Mouse (Mus musculus): ENCODE results near the gene Sfmbt2. TPM values are rescaled to one million over a fixed set of nuclear protein-coding genes. Genes with fewer than 3 reads are reported as not detected.

The Sfmbt2 gene
- total and polyA plus RNA-seq, 3 experiments = not detected

DNA sequence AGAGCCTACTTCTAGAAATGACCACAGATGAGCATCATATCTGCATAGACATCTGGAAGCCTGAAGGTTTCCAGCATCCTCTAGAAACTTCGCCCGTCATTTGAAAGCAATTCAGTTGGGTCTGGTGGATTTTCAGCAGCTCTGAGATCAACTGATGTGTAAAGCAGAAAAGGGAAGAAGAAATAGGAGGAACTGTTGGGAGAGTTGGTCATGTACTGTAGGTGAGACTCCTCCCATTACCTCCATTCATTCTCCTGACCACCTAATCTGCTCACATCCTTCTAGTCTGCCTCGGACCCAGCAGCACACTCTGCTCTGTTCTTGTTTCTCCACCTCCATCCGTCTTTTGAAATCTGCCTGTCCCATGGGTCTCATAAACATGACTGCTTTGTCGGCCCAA is 22.3 kb upstream of the Sfmbt2 start:
- in situ Hi-C loops (cut with MboI; ENCODE audit: low pct_ligation_motif_present, low pct_unique_long_range_greater_than_20kb, low sequenced_read_pairs) = no loop called here
- H3K9me3 ChIP-seq (replicated peaks; ENCODE audit: low read length) = no peaks in the 10 kb centered on the region

DNA sequence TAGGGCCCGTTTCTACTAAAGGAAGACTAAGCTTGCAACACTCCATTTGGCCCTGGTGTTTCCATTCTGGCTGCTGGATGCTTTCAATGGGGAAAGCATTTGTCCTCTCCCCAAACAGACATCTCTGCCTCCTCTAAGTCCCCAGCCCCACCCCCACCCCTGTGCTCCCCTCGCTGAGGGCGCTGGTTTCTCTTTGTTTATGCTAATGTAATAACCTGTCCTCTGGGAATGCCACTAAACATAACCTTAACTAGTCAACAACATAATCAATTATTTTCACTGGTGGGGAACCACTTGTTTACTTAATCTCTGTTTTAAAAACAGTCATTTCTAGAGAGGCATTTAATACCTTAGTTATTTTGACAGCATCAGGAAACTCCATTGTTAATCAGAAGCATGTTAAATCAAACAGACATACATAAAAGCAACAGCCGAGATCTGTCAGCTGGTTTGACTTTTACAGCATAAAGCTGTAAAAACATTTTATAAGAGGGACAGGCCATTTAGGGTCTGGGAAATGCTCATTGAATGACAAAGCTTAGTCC is 20.0 kb upstream of the Sfmbt2 start:
- no peak for DNase-seq (ENCODE audit: extremely low read depth)
- no peaks in the 10 kb centered on the region for H3K9me3 ChIP-seq (replicated peaks; ENCODE audit: low read length)
- no peaks in the 10 kb centered on the region for H3K79me2 ChIP-seq (replicated peaks; ENCODE audit: control insufficient read depth, extremely low read depth, insufficient read depth, poor library complexity, severe bottlenecking)
- dilution Hi-C loops (cut with MboI; ENCODE audit: extremely low pct_ligation_motif_present, extremely low pct_unique_long_range_greater_than_20kb, low sequenced_read_pairs) = no loop called here
- H3K4me3 ChIP-seq (replicated peaks in 1 of 3; ENCODE audit: low read depth in 2 of 3, low read length in 2 of 3, poor library complexity in 1 of 3) = no peak overlapping the region
- no peaks in the 10 kb centered on the region for H3K36me3 ChIP-seq (replicated peaks in 1 of 2; ENCODE audit: control insufficient read depth in 1 of 2, insufficient read depth in 1 of 2, low read length in 1 of 2)
- H3K4me2 ChIP-seq (ENCODE audit: insufficient read depth, low read depth, poor library complexity, severe bottlenecking) = no peak overlapping the region
- H3K4me1 ChIP-seq (ENCODE audit: control insufficient read depth in 1 of 2, insufficient read depth in 2 of 2) = peaks cover 19 to 50% of the 10 kb centered on the region in 2 experiments
- no peaks in the 10 kb centered on the region for H3K27me3 ChIP-seq (replicated peaks)
- in situ Hi-C loops (cut with MboI; ENCODE audit: low pct_ligation_motif_present, low pct_unique_long_range_greater_than_20kb, low sequenced_read_pairs) = no loop called here
- TF ChIP-seq HCFC1 (IDR thresholded peaks at IDR 0.05; ENCODE audit: low read depth, low read length) (no peak), ZKSCAN1 (IDR thresholded peaks at IDR 0.05; ENCODE audit: borderline replicate concordance, low read depth, low read length) (no peak), ZC3H11A (IDR thresholded peaks at IDR 0.05; ENCODE audit: low read depth, low read length) (no peak), E2F4 (IDR thresholded peaks at IDR 0.05; ENCODE audit: insufficient replicate concordance, low read depth, low read length) (no peak), UBTF (IDR thresholded peaks at IDR 0.05; ENCODE audit: low read depth, low read length) (no peak), MAX (IDR thresholded peaks at IDR 0.05; ENCODE audit: low read length) (no peak), PAX5 (IDR thresholded peaks at IDR 0.05; ENCODE audit: low read length) (no peak), MXI1 (IDR thresholded peaks at IDR 0.05; ENCODE audit: low read depth, low read length) (no peak), EP300 (IDR thresholded peaks at IDR 0.05; ENCODE audit: low read length) (no peak), MAZ (IDR thresholded peaks at IDR 0.05; ENCODE audit: low read depth, low read length) (no peak), TBP (conservative IDR thresholded peaks at IDR 0.05; ENCODE audit: low read depth, low read length) (no peak), ZMIZ1 (IDR thresholded peaks at IDR 0.05; ENCODE audit: low read depth, low read length) (no peak), RCOR1 (conservative IDR thresholded peaks at IDR 0.05; ENCODE audit: low read depth, low read length) (no peak), KAT2A (IDR thresholded peaks at IDR 0.05; ENCODE audit: insufficient replicate concordance, low read length) (no peak), BHLHE40 (IDR thresholded peaks at IDR 0.05; ENCODE audit: low read depth, low read length) (no peak), MAFK (IDR thresholded peaks at IDR 0.05; ENCODE audit: insufficient replicate concordance, low read length) (no peak)
- no peak overlapping the region for H3K9ac ChIP-seq (ENCODE audit: insufficient read depth, low read depth)
- no peak overlapping the region for H3K27ac ChIP-seq (ENCODE audit: insufficient read depth, low read depth)

More for the DNA sequence above, 22.3 kb upstream of the Sfmbt2 start:
- Histone ChIP-seq H3K27ac (ENCODE audit: insufficient read depth, low read depth) (no peak overlapping the region), H3K27me3 (replicated peaks) (no peaks in the 10 kb centered on the region), H3K9ac (ENCODE audit: insufficient read depth, low read depth) (no peak overlapping the region), H3K4me1 (ENCODE audit: control insufficient read depth in 1 of 2, insufficient read depth in 2 of 2) (peaks cover 19 to 61% of the 10 kb centered on the region in 2 experiments), H3K36me3 (replicated peaks in 1 of 2; ENCODE audit: control insufficient read depth in 1 of 2, insufficient read depth in 1 of 2, low read length in 1 of 2) (no peaks in the 10 kb centered on the region), H3K4me2 (ENCODE audit: insufficient read depth, low read depth, poor library complexity, severe bottlenecking) (peak overlapping the region; percentile 72; the same call in 1 of the 2 replicates), H3K79me2 (replicated peaks; ENCODE audit: control insufficient read depth, extremely low read depth, insufficient read depth, poor library complexity, severe bottlenecking) (no peaks in the 10 kb centered on the region), H3K4me3 (replicated peaks in 1 of 3; ENCODE audit: low read depth in 2 of 3, low read length in 2 of 3, poor library complexity in 1 of 3) (no peak overlapping the region)
- dilution Hi-C loops (cut with MboI; ENCODE audit: extremely low pct_ligation_motif_present, extremely low pct_unique_long_range_greater_than_20kb, low sequenced_read_pairs) = no loop called here
- DNase-seq (ENCODE audit: extremely low read depth) = peak; percentile 46
- TF ChIP-seq ZNF384 (IDR thresholded peaks at IDR 0.05; ENCODE audit: low read depth, low read length) (0 out of 2 replicates have a peak, but pooled peaks have one; percentile 2), E2F4 (IDR thresholded peaks at IDR 0.05; ENCODE audit: insufficient replicate concordance, low read depth, low read length) (no peak), TBP (conservative IDR thresholded peaks at IDR 0.05; ENCODE audit: low read depth, low read length) (0 out of 2 replicates have a peak, but pooled peaks have one; percentile 26), MEF2A (IDR thresholded peaks at IDR 0.05; ENCODE audit: borderline replicate concordance, low read depth, low read length) (no peak), MYC (IDR thresholded peaks at IDR 0.05; ENCODE audit: low read depth, low read length) (no peak)

Data from CH12.LX (cell line).